Mouse (Mus musculus) E14TG2a.4 (cell line): ENCODE data around the gene Ubiad1.

Experiments used
- CTCF ChIP-seq: conservative IDR thresholded peaks from 2 replicates; pipeline ENCODE4 v1.5.1; 2014; ENCODE audit warnings: low read length
- NANOG ChIP-seq: IDR thresholded peaks from 2 replicates; pipeline ENCODE4 v1.6.1; 2014; ENCODE audit warnings: borderline replicate concordance, low read length, mixed read lengths

- TF ChIP-seq CTCF (no peak), NANOG (no peak)
Observed at GRCm38 (mm10) chr4:148404748-148405147, 39.8 kb downstream of the Ubiad1 start.
